Mouse (Mus musculus): ENCODE data around the gene Wbp1l.

Wbp1l gene

DNA sequence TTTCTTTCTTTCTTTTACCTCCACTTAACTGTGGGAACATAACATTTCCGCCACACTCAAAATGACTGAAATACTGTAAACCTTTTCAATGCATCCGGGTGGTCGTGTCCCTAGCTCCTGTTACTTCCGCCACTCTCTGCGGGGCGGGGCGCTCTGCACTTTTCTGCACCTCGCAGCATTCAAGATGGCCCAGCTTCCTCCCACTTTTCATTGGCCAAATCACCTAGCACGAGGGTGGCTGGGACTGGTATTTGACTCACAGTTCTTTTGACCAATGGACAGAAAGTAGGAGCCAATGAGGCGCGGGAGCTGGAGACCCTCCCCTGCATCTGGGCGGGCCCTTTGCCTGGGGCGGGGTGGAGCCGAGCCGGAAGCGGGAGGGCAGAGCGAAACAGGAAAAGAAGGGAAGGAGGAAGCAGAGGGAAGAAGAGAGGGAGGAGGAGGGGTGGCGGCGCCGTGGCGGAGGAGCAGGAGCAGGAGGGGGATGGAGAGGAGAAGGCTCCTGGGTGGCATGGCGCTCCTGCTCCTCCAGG lies at the start of gene Wbp1l:
TSS of gene Wbp1l (plus strand) at position 365 of the 533 bp plus-strand sequence.
- 1% methylated on average over 22 of the region's 22 CpGs for WGBS

DNA sequence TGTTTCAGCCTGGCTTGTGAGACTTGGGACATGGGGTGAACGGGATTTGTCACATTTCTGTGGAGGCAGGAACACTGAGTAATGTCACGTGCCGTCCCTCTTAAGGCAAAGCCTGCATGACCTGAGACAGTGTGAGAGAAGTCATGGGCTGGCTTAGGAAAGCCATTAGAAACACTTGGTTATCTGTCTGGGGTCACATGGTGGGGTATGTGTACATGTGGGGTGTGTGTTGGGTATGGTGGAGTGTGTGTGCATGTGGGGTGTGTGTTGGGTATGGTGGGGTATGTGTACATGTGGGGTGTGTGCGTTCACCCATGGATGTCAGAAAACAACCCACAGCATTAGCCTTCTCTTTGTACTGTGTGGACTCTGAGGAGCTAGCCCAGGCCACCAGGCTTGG lies 48.5 kb upstream of the Wbp1l start:
- 94% methylated on average over 4 of the region's 4 CpGs for WGBS

DNA sequence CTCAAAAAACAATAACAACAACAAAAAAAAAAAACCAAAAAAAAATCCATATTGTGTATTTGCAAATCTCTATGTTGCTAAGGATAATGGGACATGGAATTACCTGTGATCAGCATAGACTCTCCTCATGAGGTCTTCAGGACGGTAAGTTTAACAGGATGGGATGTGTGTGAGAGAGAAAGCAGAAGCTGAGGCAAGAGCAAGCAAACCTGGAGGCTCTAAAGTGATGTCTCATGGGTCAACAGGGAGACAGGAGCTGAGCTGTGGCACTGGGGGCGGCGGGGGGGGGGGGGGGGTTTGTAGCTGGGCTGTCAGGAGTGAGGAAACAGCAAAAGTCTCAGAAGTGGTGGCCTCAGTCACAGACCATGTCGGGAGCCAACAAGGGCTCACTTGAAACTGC lies 46.4 kb upstream of the Wbp1l start:
- 83% methylated on average over 4 of the region's 4 CpGs for WGBS

DNA sequence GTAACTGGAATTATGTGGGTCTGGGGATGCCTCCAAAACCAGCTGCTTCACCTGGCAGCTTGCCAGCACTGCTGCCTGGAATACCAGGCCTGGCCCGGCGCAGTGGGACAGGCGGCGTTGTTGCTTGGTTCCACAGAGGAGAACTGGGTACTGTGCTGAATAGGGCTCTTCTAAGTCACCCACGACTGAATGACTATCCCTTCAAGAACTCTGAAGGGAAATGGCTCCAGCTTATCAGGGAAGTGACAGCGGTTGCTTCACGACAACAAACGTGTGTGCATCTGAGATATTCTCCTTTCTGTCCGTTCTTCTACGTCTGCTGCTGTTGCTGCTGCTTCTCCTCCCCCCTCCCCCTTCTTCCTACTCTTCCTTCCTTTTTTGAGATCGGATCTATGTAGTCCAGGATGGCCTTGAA lies 45.3 kb upstream of the Wbp1l start:
- WGBS: 33% methylated on average over 11 of the region's 11 CpGs

DNA sequence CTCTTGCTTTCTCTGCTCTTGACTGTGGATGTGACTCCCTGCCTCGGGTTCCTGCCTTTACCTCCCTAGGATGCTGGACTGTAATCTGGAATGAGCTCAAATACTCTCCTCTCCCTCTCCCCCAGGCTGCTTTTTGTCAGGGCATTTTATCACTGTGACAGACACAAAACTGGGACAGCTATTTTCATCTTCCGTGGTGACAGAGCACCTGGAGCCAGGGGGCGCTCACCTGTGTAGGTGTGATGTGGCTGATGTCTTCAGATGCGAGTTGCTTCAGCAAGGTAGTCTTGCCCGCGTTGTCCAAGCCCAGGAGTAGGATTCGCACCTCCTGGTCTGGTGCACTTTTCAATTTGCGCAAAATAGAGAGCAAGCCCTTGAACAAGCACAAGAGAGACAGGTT lies 40.9 kb upstream of the Wbp1l start:
- WGBS: 73% methylated on average over 8 of the region's 8 CpGs

DNA sequence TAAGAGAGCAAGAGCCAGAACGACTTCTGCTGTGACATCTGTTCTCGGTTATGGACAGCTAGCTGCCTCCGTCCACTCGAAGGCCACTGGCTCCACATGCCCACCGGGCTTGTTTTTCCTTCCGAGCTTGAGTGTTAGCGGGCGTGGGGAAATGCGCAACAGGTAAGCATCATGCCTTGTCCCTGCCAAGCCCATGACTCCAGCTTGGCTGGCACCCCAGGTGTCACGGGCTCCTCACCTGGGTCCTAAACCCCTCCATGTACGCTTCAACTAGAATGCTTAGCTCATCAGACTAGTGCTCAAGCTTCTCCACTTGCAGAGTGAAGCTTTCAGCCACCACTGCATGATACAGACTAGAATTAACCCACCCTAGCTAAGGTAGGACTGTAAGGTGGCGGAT lies 40.3 kb upstream of the Wbp1l start:
- WGBS: 84% methylated on average over 12 of the region's 12 CpGs

DNA sequence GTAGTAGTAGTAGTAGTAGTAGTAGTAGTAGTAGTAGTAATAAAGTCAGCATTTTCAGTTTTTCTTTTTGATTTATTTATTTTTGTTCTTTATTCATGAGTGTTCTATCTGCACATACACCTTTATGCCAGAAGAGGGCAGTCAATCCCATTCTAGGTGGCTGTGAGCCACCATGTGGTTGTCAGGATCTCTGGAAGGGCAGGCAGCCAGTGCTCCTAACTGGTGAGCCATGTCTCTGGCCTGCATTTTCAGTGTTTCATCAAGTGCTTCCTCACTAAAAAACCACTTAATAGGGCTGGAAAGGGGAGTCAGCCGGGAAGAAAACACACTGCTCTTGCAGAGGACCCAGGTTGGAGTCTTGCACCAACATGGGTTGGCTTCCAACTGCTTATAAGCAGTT lies 36.8 kb upstream of the Wbp1l start:
- WGBS: 21% methylated on average over 1 of the region's 1 CpGs

DNA sequence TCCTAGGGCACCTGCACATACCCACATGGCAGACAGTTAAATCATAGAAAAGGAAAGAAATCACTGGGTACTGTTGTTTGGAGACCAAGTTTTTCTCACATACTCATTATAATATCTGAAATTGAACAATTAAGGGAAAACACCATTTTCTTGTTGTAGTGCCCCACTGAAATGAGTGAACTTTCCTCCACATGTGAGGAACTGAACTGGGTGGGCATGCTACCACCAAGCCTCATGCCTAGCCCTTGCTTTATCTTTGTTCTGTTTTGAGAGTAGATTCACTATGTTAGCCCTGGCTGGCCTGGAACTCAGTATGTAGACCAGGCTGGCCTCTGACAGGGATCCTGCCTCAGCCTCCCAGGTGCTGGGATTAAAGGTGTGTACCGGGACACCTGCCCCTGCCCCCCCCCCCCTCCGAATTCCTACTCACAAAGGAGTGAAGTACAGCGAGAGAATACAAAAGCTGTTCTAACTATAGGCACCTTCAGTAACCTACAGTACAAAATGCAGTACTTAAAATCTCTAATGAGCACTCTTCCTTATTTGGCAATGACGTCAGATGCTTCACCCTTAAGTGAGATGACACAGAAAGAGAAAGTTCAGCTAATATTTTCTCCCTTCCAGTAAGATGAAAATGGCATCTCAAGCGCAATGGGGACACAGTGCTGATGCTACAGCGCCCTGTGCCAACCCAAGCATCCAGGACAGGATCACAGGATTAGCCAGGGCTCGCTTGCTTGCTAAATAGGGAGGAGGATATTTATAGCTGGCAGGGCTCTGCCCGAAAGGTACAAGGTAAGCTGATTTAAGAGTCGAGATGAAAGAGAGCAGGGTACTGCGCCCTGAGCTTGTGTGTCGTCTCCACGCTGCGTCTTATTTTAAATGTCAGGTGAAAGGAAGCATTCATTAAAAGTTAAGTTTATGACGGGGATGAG lies 36.0 kb upstream of the Wbp1l start:
- WGBS: 83% methylated on average over 14 of the region's 14 CpGs

DNA sequence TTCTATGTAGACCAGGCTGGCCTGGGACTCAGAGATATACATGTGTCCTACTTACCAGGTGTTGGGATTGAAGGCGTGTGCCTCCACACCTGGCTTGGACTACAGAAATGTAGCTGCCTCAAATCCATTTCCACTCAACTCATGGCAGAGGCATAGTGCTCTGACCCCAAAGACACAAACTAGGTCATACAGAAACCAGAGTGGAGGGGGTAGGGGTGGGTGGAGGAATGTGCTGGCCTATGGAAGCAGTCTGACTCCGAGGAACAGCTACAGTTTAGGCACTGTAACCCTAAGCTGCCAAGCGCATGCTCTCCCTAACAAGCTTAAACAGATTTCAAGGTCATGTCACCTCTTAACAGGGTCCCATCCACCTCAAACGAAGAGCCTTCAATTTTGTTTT lies 35.3 kb upstream of the Wbp1l start:
- 75% methylated on average over 4 of the region's 4 CpGs for WGBS

DNA sequence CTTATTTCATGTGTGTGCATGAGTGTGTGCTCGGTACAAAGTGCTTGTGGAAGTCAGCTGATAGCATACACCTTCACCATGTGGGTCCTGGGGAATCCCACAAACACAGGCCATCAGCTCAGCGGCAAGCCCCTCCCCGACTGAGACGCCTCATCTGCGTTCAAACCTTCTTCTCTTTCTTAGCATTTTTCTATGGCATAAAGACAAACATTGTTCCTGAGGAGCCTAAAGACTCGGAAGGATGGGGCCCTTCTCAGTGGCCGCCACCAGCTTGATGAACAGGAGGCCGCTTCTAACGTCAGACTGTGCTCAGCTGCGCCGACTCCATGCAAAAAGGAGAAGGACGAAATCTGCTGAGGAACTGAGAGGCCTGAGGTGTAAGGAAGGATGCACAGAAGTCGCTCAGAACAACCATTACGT lies 34.8 kb upstream of the Wbp1l start:
- WGBS: 66% methylated on average over 14 of the region's 14 CpGs

DNA sequence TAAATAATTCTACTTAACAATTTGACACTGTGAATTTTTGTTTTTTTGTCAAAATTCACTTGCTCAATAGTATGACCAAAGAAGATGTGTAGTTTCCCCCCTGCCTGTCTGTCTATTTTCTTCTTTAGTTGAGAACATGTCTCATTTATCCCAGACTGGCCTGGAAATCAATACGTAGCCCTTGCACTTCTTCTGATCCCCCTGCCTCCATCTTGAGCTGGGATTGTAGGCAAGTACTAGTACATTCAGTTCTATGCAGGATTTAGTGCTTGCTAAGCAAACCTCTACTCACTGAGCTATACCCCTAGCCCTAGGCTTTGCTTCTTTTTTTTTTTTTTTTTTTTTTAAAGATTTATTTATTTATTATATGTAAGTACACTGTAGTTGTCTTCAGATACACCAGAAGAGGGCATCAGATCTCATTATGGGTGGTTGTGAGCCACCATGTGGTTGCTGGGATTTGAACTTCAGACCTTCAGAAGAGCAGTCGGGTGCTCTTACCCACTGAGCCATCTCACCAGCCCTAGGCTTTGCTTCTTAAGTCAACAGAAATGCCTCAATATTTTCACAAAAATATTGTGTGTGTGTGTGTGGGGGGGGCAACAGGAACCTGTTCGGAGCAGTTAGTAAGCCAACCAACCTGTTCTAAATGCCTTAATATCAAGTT lies 27.5 kb upstream of the Wbp1l start:
- 65% methylated on average over 3 of the region's 3 CpGs for WGBS

DNA sequence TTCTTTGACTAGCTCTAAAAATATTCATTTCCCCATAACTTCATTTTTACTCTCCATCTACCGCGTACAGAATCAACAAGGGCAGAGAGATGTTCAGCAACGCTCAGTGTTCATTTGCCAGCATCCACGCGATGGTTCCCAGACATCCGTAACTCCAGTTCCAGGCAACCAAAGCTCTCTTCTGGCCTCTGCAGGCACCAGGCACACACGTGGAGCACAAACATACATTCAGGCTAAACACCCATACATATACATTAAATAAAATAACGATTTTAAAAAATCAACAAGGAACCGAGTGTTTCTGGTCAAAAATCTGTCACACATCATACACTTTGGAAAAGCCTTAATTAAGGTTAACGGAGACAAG lies 27.0 kb upstream of the Wbp1l start:
- 7% methylated on average over 10 of the region's 10 CpGs for WGBS

DNA sequence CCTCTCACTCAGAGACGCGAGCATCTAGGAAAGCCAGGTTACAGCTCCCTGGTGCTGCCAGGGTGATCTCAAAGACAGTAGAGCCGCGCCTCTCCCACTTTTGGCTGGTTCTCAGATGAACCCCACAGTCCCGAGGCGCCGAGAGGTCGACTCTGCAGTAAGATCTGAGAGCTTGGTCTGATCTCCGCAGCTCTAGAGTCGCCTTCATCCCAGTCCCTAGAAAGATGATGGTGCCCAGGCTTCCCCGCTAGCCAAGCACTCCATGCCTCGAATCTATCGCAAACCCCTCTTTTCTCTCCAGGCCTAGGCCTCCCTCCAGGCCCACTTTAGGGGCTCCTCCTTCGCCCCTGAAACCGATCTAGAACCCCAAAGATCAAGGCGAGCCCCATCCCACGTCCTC lies 26.3 kb upstream of the Wbp1l start:
- WGBS: 0% methylated on average over 17 of the region's 17 CpGs

DNA sequence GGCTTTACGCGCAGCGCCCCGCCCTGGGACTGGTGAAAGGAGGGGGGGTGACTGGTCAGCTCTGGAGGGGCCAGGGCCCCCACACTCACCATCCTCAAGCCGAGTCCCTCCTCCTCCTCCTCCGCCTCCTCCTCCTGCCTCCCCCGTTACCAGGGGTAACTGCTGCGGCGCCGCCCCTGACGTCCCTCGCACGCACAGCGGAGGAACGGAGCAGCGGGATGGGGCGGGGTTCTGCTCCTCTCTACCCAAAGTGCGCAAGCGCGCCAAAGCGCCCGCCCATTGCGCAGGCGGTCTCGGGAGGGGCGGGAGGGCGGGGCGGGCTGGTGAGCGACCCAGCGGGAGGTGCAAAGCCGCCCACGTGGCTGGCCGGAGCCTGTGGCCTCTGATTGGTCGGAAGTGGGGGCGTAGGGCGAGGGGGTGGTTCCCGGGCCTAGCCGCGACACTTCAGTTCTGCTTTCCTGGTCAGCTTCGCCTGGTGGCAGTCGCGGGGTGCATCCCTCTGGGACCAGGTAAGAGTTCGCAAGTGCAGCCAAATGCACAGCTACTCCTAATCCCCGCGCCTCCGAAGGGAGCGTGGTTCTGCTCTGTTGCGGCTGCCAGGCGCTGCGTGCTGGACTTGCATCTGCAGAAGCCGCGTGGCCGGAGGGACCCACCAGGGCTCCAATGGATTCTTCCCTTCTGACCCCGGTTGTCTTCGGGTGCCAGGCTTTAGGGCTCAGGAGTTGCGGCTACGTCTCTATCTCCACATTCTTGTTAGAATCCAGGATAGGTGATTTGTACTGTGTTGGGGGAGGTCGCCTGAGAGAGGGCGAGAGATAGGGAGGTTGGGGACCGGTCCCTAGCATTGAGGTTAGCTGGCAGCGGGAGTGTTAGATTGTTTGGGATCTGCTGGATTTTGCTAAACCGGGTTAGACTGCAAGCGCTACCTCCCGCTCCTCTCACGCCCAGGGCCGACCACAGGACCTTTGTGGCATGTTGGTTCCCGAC lies 25.6 kb upstream of the Wbp1l start, which contains the start of the genes Arl3 and Sfxn2:
TSS of gene Arl3 (minus strand) at position 248 of the 987 bp plus-strand sequence.
TSS of gene Sfxn2 (plus strand) at position 415 of the 987 bp plus-strand sequence.
- WGBS: under 1% methylated on average over 67 of the region's 67 CpGs

DNA sequence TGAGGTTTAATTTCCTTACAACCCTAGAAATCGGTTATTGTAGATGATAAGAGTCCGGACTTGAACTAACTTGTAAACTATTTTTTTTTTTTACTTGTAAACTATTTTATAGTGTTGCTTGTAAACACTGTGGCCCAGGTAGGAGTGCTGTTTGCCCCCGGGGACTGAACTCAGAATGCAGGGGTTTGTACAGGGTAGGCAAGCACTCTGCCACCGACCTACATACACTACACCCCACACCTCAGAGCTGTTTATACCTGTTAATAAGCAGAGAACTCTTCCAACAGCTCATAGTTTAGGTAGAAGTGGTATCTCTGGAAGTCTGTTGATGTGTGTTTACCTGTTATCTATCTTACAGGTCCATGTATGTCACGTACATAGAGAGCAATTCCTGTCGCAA lies 24.9 kb upstream of the Wbp1l start:
- WGBS: 49% methylated on average over 6 of the region's 6 CpGs

DNA sequence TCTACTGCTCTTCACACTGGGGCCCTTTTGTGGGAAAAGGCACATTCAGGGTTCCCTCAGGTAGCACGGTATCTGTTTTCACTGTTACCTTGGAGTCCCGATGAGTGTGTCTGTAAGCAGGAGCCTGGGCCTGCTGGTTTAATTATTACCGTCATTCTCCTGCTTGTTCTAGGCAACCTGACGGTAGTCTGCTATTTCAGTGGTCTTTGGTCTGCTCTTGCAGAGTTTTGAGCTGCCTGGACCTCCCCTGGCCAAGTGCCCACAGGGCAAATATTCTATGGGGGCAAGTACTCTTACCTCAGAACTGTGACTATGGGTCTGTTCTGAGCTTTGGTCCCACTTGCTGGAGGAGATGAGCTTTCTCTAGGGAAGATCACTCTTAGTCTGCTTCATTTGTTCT lies 23.7 kb upstream of the Wbp1l start:
- WGBS: 84% methylated on average over 4 of the region's 4 CpGs

DNA sequence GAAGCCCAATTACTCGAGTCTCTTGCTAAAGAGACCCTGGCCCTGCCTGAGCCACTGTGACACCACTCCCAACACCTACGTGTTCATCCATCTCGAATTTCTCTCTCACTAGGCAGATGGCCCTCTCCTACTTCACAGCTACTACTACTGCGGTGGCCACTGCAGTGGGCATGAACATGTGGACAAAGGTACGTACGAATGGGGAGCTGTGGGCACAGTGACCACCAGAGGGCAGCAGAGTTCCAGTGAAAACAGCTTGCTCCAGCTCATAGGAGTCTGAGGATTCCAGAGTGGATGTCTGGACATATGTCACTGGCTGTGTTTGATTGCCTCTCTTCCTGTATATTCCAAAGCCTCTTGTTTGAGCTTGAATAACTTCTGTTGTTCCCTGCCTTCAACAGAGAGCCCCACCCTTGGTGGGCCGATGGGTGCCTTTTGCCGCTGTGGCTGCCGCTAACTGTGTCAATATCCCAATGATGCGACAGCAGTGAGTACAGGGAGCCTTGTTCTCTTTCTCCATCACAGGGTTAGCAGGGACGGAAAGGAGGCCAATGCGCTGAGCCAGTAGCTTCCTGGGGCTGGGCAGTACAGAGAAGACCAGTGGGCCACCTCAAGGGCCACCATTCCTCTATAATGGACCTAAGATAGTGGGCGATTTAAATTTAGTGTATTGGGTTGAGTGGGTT lies 10.9 kb upstream of the Wbp1l start:
- 52% methylated on average over 13 of the region's 13 CpGs for WGBS

DNA sequence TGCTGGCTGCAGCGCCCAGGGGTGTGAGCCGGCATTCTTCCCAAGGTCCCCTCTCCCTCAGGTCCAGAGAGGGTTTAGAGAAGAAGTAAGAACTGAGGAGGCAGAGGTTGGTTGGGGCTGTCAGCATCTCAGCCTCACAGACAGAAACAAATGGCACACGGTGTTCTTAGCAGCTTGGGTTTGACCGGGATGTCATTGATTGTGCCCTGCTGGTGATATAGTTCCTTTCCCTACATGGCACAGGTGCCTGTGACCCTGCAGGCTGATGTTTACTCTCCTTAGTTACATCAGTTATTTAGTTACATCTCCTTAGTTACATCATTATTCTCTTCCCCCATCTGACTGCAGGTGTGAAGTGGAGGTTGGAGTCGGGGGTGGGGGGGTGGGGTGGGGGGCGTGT lies 7.3 kb upstream of the Wbp1l start:
- 93% methylated on average over 6 of the region's 6 CpGs for WGBS

DNA sequence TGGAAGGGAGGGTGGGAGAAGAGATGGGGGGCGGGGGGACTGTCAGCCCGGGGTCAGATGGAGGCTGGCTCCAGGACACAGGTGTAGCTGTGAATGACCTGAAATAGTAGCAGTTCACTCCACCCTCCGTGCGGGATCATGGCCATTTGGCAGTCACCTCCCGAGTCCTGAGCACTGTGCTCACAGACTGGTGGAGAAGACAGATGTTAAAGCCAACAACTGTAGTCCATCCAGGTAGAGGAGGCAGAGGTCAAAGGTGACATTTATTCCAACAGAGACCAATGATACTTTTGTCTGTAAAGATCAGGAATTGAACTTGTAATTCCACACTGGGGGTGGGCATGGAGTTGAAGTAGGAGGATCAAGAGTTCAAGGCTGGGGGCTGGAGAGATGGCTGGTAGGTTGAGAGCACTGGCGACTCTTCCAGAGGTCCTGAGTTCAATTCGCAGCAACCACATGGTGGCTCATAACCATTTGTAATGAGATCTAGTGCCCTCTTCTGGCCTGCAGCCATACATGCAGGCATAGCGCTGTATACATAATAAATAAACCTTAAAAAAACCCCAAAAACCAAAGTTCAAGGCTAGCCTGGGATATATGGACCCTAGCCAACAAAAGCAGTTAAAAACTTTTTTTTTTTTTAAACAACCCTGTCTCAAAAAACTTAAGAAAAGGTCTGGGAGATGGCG lies 6.0 kb upstream of the Wbp1l start:
- WGBS: 96% methylated on average over 9 of the region's 9 CpGs

DNA sequence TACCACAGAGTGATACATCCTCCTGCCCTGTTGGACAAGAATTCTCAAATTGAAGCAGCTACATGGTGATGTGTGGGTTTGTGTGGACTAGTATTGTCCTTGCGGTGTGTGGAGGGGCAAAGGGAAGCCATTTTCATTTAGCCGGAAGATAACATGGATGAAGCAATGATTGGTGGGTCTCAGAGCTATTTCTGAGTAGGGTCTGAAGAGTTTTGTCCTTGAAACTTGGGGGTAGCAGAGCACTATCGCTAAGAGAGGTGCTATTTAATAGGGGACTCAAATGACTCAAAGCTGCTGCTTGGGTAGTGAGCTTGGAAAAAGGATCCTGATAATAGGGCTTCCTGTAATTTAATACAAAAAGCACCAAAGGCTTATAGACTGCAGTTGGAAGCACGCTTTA lies 697 bp upstream of the Wbp1l start:
- WGBS: 83% methylated on average over 4 of the region's 4 CpGs

Measured in cerebral cortex, adult 2 months (tissue).